Mouse (Mus musculus) forebrain, embryonic 10.5 days (tissue): ENCODE measurements at regions not wholly inside any gene's neighbourhood (a gene's known extent, or its start where the extent isn't known, plus 50 kb on each side); places are given as distances from the start of the nearest gene placed in this dataset.

Experiments
- DNase-seq: peaks from one replicate; pipeline ENCODE4 v3.0.0-alpha.2; 2017; ENCODE audit warnings: low spot score; ENCODE audit errors: extremely low spot score
- H3K27ac ChIP-seq: fragments of 300-500 bp; sonication (generic); 2 replicates; pipeline ENCODE4 v1.5.1; 2016; ENCODE audit warnings: mild to moderate bottlenecking
- H3K27me3 ChIP-seq: fragments of 300-500 bp; sonication (generic); 2 replicates; pipeline ENCODE4 v1.6.1; 2016; ENCODE audit warnings: mild to moderate bottlenecking; ENCODE audit not compliant: poor library complexity, severe bottlenecking
- H3K36me3 ChIP-seq: fragments of 300-500 bp; sonication (generic); replicated peaks from 2 replicates; pipeline ENCODE4 v1.6.1; 2016; ENCODE audit warnings: mild to moderate bottlenecking, moderate library complexity
- H3K4me1 ChIP-seq: fragments of 300-500 bp; sonication (generic); 2 replicates; pipeline ENCODE4 v1.6.1; 2016
- H3K4me3 ChIP-seq: fragments of 300-500 bp; sonication (generic); 2 replicates; pipeline ENCODE4 v1.5.1; 2016; ENCODE audit warnings: mild to moderate bottlenecking, moderate library complexity
- H3K9me3 ChIP-seq: fragments of 300-500 bp; sonication (generic); 2 replicates; pipeline ENCODE4 v1.6.1; 2016; ENCODE audit warnings: mild to moderate bottlenecking, moderate library complexity
- WGBS: fragments of 180-500 bp; shearing (Covaris S2); methylation state at CpG from one replicate; pipeline ENCODE4 v1.1.7; 2016; 5-methylcytosine and 5-hydroxymethylcytosine counted together

DNA sequence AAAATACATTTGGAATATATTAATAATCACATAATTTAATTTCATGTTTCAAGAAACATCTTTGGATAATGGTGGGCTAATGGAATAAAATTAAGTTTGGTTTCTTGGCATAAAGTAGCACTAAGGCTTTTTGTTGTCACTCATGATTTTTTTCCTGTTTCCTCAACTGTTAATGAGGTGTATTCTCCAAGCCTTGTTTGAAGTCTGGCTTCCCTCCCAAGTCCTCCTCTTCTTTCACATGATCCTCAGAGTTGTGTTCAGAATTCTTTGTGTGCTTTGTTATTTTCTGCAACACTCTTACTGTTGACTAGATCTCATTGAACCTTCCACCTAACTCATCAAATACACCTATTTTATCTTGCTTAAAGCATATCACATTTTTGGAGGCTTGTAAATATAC is 221.6 kb upstream of the Zeb2 start:
- H3K36me3 ChIP-seq: no peaks in the 10 kb centered on the region
- H3K9me3 ChIP-seq: no peaks in the 10 kb centered on the region
- H3K4me1 ChIP-seq: no peaks in the 10 kb centered on the region

DNA sequence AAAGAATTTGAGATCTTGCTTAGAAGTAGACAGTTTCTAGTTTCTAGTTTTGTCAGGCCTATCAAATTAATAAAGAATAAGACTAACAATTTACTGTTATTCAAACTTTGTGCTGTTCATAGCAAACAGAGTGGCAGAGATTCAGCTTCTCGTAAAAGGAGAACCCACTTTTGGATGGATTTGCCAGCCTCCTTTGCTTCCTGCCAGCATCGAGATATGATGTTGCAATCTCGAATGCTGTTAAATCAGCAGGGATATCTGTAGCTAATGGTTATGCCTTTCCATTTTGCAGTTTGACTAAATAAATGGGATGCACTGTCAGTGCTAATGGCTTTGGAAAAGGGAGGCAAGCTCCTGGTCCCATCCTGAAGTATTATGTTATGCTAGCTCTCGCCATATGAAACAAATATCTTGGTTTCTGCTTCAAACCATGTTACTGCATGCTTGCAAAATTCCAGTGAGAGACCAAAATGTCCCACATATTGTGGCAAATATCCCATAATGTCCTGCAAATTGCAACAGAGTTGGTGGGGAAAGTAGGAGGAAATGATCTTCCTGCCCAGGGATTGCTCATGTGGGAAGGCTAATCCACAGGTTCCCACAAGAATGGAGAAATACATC is 199.9 kb upstream of the Zeb2 start:
- H3K9me3 ChIP-seq: no peaks in the 10 kb centered on the region
- H3K36me3 ChIP-seq: no peaks in the 10 kb centered on the region
- no peaks in the 10 kb centered on the region for H3K27me3 ChIP-seq
- no peak overlapping the region for H3K4me3 ChIP-seq
- no peaks in the 10 kb centered on the region for H3K4me1 ChIP-seq
- no peak overlapping the region for H3K27ac ChIP-seq
- WGBS: 95% methylated on average over 4 of the region's 4 CpGs
- DNase-seq: no peak

More for the DNA sequence above, 221.6 kb upstream of the Zeb2 start:
- Histone ChIP-seq H3K27ac (no peak overlapping the region), H3K27me3 (no peaks in the 10 kb centered on the region), H3K4me3 (no peak overlapping the region)
- DNase-seq: no peak

DNA sequence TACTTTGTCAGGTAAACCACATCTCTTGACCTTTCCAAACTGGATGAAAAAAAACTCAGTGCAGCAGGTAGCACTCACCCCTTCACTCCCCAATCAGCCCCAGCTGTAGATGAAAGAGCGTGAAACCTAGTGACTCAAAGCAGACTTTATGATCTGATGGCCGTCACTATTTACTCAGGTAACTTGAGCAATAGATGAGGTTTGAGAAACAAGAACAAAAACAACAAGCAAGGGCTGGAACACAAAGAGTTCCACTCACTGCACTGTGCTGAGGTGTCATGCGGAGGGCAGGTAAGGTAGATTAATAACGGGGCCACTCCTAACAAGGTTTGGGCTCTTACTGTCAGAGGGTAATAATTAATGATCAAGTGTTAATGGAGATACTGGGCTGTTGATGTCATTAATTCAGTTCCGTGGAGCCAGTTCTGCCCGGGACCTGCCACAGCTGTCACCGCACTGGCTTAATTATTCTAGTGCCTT is 170.4 kb upstream of the Zeb2 start:
- no peaks in the 10 kb centered on the region for H3K27me3 ChIP-seq
- WGBS: 72% methylated on average over 7 of the region's 7 CpGs
- H3K36me3 ChIP-seq: no peaks in the 10 kb centered on the region
- peaks cover 11% of the 10 kb centered on the region for H3K4me1 ChIP-seq
- H3K27ac ChIP-seq: peak overlapping the region; percentile 15; the same call in 1 of the 2 replicates
- H3K4me3 ChIP-seq: no peak overlapping the region
- no peaks in the 10 kb centered on the region for H3K9me3 ChIP-seq
- DNase-seq: no peak

DNA sequence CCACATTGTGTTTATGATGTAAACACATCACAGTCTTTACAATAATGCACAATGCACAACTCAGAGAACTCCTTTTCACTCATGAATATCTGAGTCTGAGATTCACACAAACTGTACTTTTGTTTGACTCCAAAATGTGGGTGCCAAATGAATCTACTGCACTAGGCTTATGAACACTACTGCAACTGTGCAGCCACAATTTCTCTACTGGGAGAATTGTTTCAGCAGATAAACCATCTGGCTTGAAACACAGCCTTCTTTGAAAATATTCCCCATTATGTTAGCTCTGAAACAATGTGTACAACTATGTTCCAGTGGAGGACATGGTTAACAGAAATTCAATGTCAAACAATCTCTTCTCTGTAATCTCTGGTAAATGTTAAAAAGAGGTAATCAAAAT is 166.6 kb upstream of the Zeb2 start:
- H3K36me3 ChIP-seq: no peaks in the 10 kb centered on the region
- DNase-seq: no peak
- H3K9me3 ChIP-seq: no peaks in the 10 kb centered on the region
- H3K27ac ChIP-seq: no peak overlapping the region
- no peak overlapping the region for H3K4me3 ChIP-seq
- peaks cover 11% of the 10 kb centered on the region for H3K4me1 ChIP-seq
- no peaks in the 10 kb centered on the region for H3K27me3 ChIP-seq

DNA sequence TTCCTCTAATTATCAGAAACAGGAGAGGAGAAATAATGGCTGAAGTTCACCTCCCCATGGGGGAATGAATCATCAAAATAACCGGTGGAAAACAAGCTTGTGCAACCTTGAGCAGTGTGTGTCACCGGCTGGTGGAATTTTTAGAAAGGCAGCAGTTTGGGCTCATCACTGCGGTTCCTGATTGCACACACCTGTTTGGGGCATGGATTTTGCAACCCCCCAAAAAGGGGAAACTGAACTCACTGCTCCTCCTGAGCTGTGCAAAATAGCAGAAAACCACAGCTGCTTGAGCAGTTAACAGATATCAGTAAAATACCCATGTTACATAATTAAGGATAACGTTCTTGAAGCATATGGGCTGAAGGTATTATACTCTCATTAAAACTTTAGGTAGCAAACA is 162.3 kb upstream of the Zeb2 start:
- no peaks in the 10 kb centered on the region for H3K27me3 ChIP-seq
- H3K4me1 ChIP-seq: no peaks in the 10 kb centered on the region
- H3K27ac ChIP-seq: no peak overlapping the region
- DNase-seq: no peak
- H3K36me3 ChIP-seq: no peaks in the 10 kb centered on the region
- H3K4me3 ChIP-seq: no peak overlapping the region
- no peaks in the 10 kb centered on the region for H3K9me3 ChIP-seq
- 73% methylated on average over 4 of the region's 4 CpGs for WGBS

DNA sequence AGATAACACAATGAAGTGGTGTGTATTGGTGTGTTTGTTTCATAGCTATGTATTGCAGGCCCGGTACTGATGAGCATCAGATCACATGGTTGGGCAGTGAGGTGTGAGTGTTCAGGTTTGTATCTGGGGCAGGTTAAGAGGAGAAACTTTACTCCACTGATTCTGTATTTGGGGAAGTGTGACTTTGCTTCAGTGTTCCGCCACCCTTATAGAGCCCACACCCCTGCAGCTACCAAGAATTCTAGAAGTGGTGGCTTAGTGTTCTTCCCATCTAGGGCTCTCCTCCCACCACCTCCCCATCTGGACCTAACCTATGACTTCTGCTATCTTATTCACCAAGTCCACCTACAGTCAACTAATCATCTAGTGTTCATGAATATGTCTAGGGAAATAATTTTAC is 160.4 kb upstream of the Zeb2 start:
- no peaks in the 10 kb centered on the region for H3K9me3 ChIP-seq
- H3K36me3 ChIP-seq: no peaks in the 10 kb centered on the region
- no peaks in the 10 kb centered on the region for H3K27me3 ChIP-seq
- no peaks in the 10 kb centered on the region for H3K4me1 ChIP-seq
- 93% methylated on average over 2 of the region's 2 CpGs for WGBS
- no peak for DNase-seq
- no peak overlapping the region for H3K27ac ChIP-seq
- no peak overlapping the region for H3K4me3 ChIP-seq

DNA sequence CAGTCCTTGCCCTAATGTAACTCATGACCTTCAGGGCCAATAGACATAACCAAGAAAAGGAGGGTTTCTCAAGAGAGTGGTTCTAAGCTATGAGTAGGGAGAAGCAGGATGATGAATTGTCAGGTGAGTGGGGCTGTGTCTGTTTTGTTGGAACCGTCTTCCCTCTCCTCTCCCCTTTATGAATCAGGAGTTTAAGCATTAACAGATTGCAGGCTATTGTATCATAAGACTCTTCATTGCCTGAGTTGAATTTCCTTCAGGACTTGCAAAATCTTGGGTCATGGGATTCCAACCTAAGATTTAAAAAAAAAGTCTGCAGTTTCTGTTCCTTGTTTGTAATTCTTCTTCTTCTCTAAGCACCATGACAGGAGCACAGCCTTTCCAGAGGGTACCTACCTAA is 159.5 kb upstream of the Zeb2 start:
- no peaks in the 10 kb centered on the region for H3K36me3 ChIP-seq
- no peak overlapping the region for H3K4me3 ChIP-seq
- H3K9me3 ChIP-seq: no peaks in the 10 kb centered on the region
- H3K27me3 ChIP-seq: no peaks in the 10 kb centered on the region
- no peak for DNase-seq
- H3K4me1 ChIP-seq: no peaks in the 10 kb centered on the region
- WGBS: 95% methylated on average over 1 of the region's 1 CpGs
- no peak overlapping the region for H3K27ac ChIP-seq

DNA sequence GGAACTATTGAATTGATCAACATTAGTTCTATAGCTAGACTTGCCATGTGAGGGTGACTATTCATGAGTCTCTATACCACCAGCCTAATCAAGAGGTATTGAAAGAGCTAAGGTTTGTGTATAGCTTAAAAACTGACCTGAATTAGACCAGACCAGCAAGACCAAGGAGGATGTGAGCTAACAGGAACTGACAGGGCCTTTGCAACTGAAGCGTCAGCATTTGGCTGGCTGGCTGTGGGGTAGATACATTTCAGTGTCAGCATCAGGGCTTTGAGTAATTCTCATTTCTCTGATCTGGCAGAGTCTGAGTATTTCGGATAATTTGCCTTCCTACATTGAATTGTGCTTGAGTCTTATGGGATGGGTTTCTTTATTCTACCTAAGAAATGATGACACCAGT is 152.8 kb upstream of the Zeb2 start:
- H3K27ac ChIP-seq: no peak overlapping the region
- DNase-seq: no peak
- WGBS: 86% methylated on average over 2 of the region's 2 CpGs
- no peaks in the 10 kb centered on the region for H3K36me3 ChIP-seq
- H3K4me1 ChIP-seq: no peaks in the 10 kb centered on the region
- H3K4me3 ChIP-seq: no peak overlapping the region
- no peaks in the 10 kb centered on the region for H3K27me3 ChIP-seq
- H3K9me3 ChIP-seq: no peaks in the 10 kb centered on the region

DNA sequence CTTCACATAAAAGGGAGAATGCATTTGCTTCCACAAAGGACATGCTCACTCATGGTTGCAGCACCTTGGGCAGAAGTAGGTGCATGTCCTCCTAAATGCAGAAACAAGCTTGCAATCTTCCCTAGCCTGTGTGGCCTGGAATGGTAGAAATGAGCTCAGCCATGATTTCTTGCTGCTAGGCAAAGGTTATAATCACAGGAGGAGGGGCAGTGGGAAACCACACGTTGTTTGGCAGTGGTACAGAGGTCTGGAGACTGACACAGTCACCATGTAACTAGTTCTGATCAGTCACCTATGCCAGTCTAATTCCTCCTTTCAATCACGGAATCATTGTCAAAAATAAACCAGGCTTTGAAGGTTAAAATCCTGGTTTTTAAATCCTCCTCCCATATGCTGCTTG is 148.6 kb upstream of the Zeb2 start:
- Histone ChIP-seq H3K36me3 (no peaks in the 10 kb centered on the region), H3K9me3 (no peaks in the 10 kb centered on the region), H3K4me3 (no peak overlapping the region), H3K27me3 (no peaks in the 10 kb centered on the region), H3K4me1 (no peaks in the 10 kb centered on the region), H3K27ac (no peak overlapping the region)
- WGBS: 61% methylated on average over 2 of the region's 2 CpGs
- no peak for DNase-seq

DNA sequence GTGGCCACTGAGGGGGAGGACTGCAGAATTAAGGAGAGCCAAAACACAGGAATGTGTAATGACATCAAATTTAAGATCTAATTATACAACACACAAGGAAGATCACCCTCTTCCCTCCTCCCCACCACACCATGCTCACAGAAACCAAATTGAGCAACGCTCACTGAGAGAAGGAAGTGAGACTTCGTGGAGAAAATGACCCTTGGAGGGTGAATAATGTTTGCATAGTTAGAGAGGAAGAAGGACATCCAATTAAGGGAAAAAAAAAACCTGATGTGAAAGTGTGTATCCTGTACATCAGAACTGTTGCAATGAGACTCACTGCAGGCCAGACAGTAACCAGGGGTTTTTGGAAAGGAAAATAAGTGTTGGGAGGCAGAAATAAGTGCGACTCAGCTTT is 144.8 kb upstream of the Zeb2 start:
- no peaks in the 10 kb centered on the region for H3K27me3 ChIP-seq
- WGBS: 81% methylated on average over 3 of the region's 3 CpGs
- DNase-seq: no peak
- no peaks in the 10 kb centered on the region for H3K4me1 ChIP-seq
- H3K9me3 ChIP-seq: no peaks in the 10 kb centered on the region
- no peaks in the 10 kb centered on the region for H3K36me3 ChIP-seq
- no peak overlapping the region for H3K4me3 ChIP-seq
- no peak overlapping the region for H3K27ac ChIP-seq

DNA sequence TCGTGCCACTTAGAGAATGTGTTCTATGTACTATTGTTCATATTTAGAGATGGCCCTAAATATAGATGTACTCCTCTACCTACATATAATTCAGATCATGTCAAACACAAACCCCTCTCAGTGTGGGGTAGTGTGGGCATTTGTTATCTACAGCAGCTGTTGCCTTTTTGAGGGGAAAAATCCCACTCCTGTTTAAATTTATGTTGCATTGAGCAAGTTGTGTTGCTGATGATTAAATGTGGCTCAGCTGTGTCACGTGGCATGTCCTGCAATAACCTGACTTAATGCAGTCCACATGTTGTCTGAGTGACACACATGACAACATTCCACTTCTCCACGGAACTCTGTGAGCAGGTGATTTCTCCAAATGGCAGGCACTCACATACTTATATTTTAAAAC is 141.7 kb upstream of the Zeb2 start:
- DNase-seq: no peak
- no peaks in the 10 kb centered on the region for H3K36me3 ChIP-seq
- H3K4me3 ChIP-seq: no peak overlapping the region
- WGBS: 81% methylated on average over 3 of the region's 3 CpGs
- no peaks in the 10 kb centered on the region; the same call in 1 of the 2 replicates for H3K4me1 ChIP-seq
- H3K27ac ChIP-seq: no peak overlapping the region
- H3K27me3 ChIP-seq: no peaks in the 10 kb centered on the region
- H3K9me3 ChIP-seq: no peaks in the 10 kb centered on the region

DNA sequence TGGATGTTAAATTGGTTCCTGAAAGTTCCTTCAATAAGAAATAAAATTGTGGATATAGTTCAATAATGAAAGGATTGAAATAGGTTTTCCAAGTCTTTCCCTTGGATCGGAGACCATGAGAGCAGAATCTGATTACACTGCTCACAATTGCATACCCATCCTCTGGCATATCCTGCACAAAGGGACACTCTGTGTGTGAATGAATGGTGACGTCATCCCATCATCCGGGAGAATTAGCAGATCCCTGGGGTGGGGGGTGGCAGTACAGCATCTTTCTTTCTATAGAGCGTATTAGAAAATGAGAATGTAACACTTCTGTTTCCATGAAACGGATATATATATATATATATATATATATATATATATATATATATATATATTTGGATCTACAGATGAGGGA is 139.2 kb upstream of the Zeb2 start:
- WGBS: 81% methylated on average over 5 of the region's 5 CpGs
- no peaks in the 10 kb centered on the region for H3K36me3 ChIP-seq
- no peak for DNase-seq
- no peak overlapping the region for H3K4me3 ChIP-seq
- H3K27ac ChIP-seq: no peak overlapping the region
- H3K4me1 ChIP-seq: no peaks in the 10 kb centered on the region; the same call in 1 of the 2 replicates
- no peaks in the 10 kb centered on the region for H3K9me3 ChIP-seq
- peaks cover 6% of the 10 kb centered on the region for H3K27me3 ChIP-seq

DNA sequence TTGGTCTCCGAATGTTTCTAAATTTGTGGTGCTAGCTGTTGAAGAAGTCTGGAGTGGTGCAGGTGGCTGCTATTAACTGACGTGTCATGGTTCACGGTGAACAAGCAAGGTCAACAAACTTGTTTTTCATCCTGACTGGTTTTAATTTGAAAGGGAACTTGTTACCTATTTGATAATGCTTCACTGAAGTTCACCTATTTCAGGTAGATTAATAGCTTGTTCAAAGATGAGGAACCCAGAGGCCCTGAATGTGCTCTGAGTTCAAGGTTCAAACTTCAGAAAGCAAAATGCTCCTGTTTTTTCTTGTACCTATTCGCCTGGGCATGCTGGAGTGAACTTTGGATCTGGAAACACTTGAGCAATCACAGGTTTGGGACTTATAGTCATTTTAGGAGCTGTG is 136.7 kb upstream of the Zeb2 start:
- 68% methylated on average over 4 of the region's 4 CpGs for WGBS
- H3K36me3 ChIP-seq: no peaks in the 10 kb centered on the region
- DNase-seq: no peak
- peaks cover 8% of the 10 kb centered on the region for H3K4me1 ChIP-seq
- H3K4me3 ChIP-seq: no peak overlapping the region
- H3K9me3 ChIP-seq: no peaks in the 10 kb centered on the region
- no peak overlapping the region for H3K27ac ChIP-seq
- H3K27me3 ChIP-seq: peaks cover 6% of the 10 kb centered on the region

DNA sequence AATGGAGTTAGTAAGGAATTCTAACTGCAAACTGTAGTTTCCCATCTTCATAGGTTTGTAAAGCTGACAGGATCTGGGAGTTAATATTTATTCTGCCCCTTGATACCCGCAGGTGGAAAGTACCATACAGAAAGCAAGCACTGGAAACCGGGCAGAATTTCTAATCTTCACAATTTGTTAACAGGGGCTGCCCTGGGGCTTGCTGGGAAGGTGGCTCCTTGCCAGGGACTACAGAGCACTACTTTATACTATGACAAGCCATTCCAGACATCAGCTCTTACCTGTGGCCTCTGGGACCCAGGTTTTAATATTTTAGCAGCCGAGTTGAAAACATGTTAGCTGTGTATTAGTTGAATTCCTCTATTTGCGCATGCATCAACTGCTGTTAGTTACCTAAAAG is 135.1 kb upstream of the Zeb2 start:
- H3K27me3 ChIP-seq: peaks cover 6% of the 10 kb centered on the region
- H3K4me1 ChIP-seq: peaks cover 8% of the 10 kb centered on the region
- H3K36me3 ChIP-seq: no peaks in the 10 kb centered on the region
- 84% methylated on average over 4 of the region's 4 CpGs for whole genome bisulfite sequencing
- no peak overlapping the region for H3K4me3 ChIP-seq
- DNase-seq: no peak
- H3K9me3 ChIP-seq: no peaks in the 10 kb centered on the region
- no peak overlapping the region for H3K27ac ChIP-seq
